Mouse (Mus musculus) erythroid progenitor cell, adult 5-6 weeks (primary cell): ENCODE data around the gene Tedc2. TPM values are rescaled to one million over a fixed set of nuclear protein-coding genes. Genes with fewer than 3 reads are reported as not detected.
A peak's percentile ranks its signal among the peaks of the same experiment; 100 is the strongest.

Experiments
- ATAC-seq: replicated peaks from 2 replicates; pipeline ENCODE4 v1.8.0; 2016; ENCODE audit warnings: moderate number of reproducible peaks, mild to moderate bottlenecking, moderate TSS enrichment, inconsistent platforms; ENCODE audit not compliant: poor library complexity, low FRiP score, severe bottlenecking
- total RNA-seq, 2 experiments: library from RNA; stranded (forward) in 1 of 2; stranded (reverse) in 1 of 2; fragments of 150-400 nt in 1 of 2; fragments of 186-747, 209-891 nt in 1 of 2; gene quantifications; 2 replicates each; pipeline versions ENCODE4 v1.2.3 to v1.2.4; 2015 to 2017; ENCODE audit warnings: low replicate concordance in 2 of 2

Tedc2 gene
- total RNA-seq (2015; ENCODE audit: low replicate concordance) (13.8 and 19.8 TPM in 2 replicates), total RNA-seq (2017; ENCODE audit: low replicate concordance) (16.2 and 17.2 TPM in 2 replicates)

DNA sequence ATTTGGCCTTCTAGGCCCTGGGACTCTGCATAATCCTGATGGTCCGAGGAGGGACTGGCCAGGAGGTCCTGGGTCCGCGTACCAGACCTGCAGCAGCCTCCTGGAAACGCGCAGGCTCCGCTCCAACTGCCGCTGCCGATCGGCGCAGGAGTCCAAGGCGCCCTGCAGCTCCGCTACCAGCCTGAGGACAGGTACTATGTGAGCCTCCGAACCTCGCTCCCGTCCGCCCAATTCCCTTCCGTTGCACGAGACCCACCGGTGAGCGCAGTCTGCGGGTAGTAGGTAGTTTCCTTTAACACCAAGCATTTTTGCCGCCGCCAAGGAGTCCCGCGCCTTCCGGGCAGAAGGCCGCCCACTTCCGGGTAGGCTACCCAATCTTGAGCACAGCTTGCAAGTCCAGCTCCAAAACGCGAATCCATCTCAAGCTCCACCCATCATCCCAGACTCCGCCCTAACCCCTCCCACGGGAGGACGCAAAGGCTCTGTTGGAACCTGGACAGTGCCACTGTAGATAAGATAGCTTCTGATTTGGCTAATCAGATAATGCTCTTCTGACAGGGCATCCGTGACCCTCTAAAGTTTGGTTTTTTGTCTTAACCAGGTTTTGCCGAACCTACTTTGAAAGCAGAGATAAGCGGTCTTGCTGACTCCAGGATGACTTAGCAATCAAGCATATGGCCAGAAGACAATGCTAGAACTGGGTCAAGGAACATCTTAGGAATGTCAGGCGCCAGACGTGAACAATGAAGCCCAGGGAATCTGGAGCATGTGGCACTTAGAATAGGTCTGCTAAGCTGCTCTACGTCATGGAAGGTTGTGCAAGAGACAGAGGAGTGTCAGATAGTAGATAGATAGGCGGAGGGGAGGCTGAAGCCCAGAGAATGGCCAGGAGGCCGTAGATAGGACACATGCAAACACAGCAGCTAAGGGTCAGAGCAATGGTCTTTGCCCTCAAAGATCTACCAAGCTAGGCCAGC, at the start of gene Tedc2:
Tedc2 (minus strand) TSS at position 417 of the 977 bp plus-strand sequence.
- ATAC-seq: peak; percentile 91

DNA sequence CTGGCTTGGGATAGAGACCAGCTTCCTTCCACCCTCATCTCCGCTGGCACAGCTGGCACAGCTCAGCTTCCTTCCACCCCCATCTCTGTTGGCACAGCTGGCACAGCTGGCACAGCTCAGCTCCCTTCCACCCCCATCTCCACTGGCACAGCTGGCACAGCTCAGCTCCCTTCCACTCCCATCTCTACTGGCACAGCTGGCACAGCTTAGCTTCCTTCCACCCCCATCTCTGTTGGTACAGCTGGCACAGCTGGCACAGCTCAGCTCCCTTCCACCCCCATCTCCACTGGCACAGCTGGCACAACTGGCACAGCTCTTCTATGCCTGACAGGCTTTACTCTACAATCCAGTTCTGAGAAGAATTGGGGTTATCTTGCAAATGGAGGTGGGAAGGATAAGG, 46.5 kb upstream of the Tedc2 start:
- no peak for ATAC-seq

DNA sequence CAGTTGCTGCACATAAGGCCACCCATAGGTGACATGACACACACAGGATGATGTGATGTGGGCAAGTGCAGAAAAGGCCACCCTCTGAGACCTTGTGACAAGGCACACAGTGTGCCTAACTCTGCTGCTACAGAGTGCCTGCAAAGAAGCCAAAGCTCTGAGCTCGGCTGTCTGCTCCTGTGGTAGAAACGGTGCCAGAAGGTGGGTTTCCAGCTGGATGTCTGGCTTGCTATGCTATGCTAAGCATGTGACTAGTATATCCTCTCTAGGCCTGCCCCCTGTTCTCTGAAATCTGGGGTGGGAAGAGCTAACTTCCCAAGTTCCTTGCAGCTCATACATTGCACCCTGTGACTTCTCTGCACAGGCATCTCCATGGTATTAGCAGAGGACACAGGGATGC, 44.1 kb upstream of the Tedc2 start:
- ATAC-seq: no peak

DNA sequence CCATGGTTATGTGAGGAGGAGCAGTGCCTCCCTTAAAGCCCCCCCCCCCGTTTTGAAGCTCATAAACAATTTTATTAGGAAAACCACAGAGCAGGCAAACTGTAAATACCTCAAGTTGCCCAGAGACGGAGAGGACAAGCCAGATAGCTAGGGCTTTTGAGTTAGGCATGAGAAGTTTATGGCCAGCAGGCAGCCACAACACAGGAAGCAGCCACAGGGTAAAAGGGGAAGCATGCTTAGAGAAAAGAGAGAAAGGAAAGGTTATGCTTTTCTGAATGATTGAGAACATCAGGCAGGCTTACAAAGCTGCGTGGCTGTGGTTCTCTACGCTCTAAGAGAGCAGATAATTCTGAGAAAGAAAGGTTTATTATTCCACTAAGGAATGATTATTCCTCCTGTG, 39.9 kb upstream of the Tedc2 start:
- ATAC-seq: no peak

DNA sequence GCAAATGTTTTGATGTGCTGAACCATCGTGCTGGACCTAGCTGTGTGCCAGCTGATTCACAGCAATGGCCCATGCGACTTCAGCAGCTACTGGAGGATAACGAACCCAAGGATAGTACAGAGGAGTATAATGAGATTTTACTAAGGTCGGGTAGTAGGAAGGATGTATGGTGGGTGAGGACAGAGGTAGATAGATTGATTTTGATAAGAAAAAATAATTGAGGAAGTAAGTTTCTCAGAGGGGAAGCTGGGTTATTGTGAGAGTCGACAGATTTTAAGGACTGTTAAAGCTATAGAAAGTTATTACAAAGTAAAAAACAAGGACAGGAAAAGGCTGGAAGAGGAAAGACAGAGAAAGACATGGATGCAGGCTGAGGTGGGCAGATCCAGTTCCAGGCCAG, 39.1 kb upstream of the Tedc2 start:
- ATAC-seq: no peak

DNA sequence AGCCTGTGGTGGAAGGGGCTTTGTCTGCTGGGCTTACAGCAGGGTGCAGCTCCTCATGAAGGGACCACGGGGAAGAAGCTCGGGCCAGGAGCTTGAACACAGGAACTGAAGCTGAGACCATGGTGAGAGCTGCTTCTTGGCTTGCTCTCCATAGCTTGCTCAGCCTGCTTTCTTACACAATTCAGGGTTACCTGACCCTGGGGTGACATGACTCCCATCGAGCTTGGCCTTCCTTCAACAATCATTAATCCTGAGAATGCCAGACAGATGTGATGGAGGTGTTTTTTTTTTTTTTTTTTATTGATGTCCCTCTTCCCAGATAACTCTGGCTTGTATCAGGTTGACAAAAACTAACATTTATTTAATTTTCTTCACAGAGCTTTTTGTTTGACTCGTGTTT, 38.3 kb upstream of the Tedc2 start:
- ATAC-seq: no peak

DNA sequence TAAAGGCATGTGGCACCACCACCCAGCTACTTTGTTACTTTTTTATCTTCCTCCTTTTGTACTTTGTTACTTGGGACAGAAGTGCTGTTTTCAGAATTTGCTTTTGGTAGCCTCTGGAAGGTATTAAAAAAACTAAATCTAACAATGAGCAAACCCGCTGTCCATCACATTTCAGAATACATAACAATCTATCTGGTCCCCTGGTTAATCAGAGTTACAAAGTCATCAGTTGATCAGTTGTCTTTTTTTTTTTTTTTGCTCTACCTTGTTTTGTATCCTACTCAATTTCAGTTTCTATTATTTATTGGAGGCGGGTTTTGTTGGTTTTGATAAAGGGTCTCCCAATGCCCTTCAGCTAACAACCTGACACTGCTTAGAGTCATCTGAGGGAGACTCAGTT, 31.7 kb upstream of the Tedc2 start:
- ATAC-seq: no peak

DNA sequence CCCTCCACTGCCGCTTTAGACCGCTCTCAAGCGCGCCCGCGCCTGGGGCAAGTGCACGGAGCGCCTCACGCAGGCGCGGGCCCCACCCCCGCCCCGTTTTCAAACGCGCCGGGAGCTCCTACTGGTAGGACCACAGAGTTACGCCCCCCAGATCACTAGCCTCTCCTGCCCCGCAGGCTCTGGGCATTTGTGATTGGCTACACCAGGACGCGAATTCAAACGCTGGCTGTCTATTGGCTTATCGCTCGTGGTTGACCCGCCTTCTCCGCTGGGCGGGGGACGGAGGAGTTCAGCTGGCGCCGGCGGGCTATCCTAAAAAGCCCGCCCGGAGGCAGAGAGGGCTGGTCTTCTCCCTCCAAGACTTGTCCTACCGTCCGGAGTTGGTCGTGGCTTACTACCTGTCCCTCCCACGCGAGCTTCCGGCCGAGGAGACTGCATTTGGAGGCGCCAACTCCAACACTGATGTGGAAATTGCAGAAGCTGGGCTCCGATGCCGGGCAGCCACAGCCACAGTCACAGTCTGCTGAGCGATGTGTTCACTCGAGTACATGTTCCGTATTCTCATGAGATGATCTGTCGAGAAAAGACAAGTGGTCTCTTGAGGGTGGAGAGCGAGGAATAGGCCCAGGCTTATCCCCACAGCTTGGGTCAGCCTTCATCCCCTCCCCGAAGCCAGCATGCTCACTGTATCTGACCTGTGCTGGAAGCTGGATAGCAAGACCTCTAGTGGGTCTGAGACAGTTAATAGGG, 30.8 kb upstream of the Tedc2 start, which contains the start of gene Ccnf:
Ccnf (minus strand) TSS at position 165 of the 750 bp plus-strand sequence.
- peak; percentile 95 for ATAC-seq

DNA sequence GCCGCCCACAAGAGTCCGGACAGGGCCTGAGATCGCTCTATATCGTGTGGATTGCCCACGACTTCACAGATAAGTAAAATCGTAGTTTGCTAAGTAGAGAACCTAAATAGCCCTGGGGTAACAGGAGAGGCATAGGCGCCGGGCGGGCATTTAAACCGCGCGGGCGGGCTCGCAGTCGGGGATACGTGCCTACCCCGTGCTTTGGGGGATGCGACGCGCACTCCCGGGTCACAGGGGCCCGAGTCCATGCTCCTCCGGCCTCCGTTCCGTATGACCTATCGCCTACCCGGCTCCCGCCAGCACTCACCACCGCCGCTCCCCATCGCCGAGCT, 30.3 kb upstream of the Tedc2 start:
- 0 out of 2 replicates have a peak, but pooled peaks have one; percentile 0 for ATAC-seq

DNA sequence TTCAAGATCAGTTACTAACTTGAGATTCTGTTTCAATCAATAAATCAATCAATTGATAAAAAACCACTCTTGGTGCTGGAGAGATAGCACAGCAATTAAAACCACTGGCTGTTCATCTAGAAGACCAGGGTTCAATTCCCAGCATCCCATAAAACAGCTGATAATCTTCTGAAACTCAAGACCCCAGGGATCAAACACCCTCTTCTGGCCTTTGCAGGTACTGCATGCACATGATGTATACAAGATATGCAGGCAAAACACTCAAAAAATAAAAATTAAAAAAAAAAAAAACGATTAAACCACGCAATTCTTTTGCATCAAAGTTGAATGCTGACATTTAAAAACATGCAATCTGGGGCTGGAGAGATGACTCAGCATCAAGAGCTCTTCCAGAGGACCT, 28.0 kb upstream of the Tedc2 start:
- ATAC-seq: no peak

DNA sequence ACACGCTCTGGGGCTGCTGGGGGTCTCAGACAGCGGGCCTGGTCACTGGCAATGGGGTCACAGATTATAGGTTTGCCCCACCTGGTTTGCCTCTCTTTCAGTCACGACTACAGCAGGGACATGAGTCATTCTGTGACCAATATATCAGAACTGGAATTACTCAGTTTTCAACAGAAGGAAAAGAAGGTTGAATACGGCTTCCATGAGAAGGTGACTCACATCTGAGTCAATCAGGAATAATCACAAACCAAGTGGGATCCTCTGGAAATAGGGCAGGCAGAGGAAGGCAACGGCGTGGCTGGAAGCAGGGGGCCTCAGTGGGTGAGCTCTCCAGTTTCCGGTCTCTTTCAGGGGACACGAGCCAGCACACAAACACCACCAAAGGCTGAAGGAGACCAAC, 23.4 kb upstream of the Tedc2 start:
- no peak for ATAC-seq

DNA sequence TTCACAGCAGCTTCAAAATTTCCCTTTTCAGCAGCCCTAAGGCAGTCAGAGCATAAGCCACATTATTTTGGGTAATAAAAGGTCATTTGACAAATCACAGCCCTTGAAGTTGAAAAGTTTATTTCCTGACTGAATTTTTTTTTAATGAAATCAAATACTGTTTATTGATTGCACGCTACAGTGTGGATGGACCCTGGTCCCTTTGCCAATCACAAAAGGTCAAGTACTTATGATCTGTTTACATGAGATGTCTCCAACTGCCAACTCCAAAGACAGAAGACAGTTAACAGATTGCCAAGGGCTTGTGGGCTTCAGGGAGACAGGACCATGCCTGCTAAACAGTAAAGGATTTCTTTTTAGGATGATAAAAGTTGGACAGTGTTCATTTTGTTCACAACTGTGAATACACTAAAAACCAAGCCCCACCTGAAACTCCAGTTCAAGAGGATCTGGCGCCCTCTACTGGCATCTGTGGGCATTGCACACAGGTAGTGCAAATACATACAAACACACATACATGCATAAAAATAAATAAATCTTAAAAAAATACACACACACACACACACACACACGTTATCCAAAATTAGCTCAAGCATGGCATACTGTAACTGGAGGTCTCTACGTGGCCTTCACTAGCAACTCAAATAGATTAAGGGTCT, 22.8 kb upstream of the Tedc2 start:
- ATAC-seq: no peak

DNA sequence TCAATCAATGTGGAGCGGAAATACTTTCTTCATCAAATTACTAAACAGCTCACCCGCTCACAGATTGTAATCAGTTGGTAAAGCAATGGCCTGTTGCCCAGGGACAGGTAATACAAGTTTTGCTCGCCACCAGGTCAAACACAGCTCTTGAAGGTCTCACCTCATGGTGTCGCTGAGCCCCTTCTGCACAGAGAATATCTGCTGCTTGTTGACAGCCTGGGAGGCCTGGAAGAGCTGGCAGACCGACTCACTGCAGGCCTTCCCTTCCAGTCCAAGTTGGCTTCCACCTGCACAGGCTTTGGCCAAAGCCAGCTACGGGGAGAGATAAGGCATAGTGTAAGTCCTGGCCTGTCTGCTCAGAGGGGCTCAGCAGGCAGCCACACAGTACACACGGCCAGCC, 16.3 kb upstream of the Tedc2 start:
- ATAC-seq: no peak

DNA sequence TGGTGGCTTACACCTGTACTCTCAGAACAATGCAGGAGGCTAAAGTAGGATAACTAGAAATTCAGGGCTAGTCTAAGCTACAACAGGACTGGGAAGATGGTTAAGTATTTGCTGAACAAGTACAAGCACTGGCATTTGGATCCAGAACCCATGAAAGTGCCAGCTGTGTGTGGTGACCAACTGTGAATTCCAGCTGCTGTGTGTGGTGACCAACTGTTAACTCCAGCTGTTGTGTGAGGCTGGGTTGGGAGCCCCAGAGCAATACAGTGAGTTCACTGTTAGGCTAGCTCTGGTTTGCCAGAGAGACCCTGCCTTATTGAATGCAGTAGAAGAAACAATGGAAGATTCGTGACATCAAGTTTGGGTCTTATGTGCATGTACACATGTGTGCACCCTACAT, 15.8 kb upstream of the Tedc2 start:
- ATAC-seq: no peak

DNA sequence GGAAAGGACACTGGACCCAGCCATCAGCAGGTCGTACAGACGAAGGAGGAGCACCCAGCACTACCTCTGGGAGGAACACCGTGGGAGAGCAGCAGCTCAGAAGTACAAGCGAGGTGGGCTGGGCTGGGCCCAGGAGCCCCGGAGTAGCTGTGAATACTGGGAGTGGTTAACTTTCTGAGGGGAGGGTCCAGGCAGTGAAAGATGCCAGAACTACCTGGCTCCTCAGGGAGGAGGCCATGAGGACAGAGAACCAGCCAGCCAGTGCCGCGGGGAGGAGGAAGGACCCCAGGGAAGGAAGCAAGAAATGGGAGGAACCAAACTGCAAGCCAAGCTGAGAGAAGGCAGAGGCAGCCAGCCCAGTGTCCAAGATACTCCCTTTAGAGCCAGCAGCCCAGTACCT, 7.3 kb upstream of the Tedc2 start:
- ATAC-seq: no peak

DNA sequence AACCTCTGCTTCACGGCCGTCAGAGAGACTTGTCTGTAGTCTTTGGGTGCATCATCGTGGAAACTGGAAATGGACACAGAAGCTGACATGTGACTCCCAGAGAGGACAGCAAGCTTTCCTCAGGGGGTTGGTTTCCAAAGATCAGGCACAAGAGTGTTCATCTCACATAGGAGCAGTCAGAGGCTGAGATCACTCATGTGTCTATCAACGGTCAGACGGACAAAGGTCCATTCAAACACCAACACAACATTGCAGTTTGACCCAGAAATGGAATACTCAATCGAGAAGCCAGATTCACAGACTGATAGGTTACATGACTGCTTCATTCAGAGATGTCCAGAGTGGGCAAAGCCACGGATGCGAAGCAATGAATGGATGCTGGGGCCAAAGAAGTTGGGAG, 6.1 kb upstream of the Tedc2 start:
- ATAC-seq: no peak

DNA sequence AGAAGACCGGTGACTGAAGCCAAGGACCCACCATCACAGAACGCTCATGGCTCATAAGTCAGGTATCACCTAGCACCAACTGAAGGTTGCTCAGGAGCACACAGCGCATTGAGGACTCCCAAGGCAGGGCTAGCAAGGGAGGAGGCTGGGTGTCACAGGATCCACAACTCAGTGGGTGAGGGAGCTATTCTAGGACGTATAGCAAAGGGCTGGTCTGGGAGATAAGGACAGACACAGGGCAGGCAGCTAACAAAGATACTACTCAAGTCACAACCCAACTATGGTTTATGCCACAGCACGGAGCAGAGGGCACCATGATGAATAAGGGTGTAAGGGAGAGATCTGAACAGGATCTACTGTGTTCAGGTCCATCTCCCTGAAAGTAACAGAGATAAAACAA, 5.2 kb upstream of the Tedc2 start:
- ATAC-seq: peak; percentile 78

DNA sequence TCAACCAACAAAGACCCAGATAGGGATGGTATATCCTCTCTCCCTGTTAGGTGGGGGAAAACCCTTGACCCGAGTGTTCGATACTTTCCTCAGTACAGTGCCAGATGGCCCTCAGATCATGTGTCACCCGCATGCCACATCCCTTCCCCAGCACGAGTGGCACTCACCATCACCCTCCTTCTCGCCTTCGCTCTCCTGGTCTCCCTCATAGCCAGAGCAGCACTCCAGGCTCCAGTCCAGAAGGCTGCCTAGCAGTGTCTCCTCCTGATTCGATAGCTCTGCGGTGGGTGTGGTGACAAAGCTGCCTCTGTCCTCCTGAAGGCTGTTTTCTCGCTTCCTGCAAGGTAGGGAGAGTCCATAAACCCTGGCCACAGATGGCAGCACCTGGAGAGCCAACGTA, 4.1 kb upstream of the Tedc2 start:
- ATAC-seq: no peak

DNA sequence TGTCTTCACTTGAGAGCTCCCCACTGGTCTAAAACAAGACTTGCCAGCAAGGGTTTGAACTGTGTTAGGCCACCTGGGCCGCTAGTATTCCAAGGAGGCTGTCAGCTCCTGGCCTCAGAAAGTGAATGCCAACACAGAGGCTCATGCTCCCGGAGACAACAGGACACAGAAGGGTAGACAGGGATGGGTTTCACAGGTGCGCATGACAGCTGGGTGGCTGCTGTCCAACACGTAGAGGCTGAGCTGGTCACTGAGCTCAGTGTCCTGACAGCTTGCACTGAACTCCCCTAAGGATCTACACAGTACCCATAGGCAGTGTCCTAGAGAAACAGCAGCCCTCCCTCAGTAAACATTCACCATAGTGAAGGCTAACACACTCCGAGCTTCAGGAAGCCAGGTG, 2.9 kb upstream of the Tedc2 start:
- ATAC-seq: no peak

DNA sequence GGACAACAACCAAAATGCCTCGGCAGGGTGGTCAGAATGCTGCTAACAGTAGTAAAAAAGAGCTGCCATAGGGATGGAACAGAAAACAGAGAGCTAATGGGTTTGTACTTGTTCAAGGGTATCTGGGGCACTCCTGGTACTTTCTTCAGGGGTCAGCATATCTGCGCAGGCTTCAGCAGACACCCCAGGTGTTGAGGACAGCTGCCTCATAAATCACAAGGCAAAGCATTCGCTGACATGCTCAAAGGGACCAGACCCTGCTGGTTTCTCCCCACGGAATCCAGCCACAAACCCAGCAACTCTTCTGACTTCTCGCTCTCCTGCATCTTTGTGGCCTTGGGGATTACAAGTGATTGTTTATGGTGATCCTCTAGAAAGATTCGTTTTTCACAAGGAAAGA, 2.0 kb upstream of the Tedc2 start:
- no peak for ATAC-seq
